Mouse (Mus musculus) myocyte (in vitro differentiated cells): Measurements from ENCODE around the gene Lca5l. TPM values are rescaled to one million over a fixed set of nuclear protein-coding genes. Genes with fewer than 3 reads are reported as not detected.

Experiments used
- H3K27me3 ChIP-seq: one replicate; pipeline ENCODE4 v1.6.1; 2011; ENCODE audit not compliant: control insufficient read depth, insufficient read depth, insufficient read length
- H3K36me3 ChIP-seq: one replicate; pipeline ENCODE4 v1.6.1; 2011; ENCODE audit not compliant: control insufficient read depth, insufficient read depth
- H3K4me2 ChIP-seq: one replicate; pipeline ENCODE4 v1.6.1; 2011; ENCODE audit warnings: low read depth, control low read depth
- H3K4me3 ChIP-seq: one replicate; pipeline ENCODE4 v1.5.1; 2011; ENCODE audit warnings: mild to moderate bottlenecking, control low read depth, moderate library complexity
- H3K79me2 ChIP-seq: one replicate; pipeline ENCODE4 v1.6.1; 2011; ENCODE audit not compliant: control insufficient read depth, insufficient read depth
- H3ac ChIP-seq: one replicate; pipeline ENCODE4 v1.6.1; 2011; ENCODE audit not compliant: control insufficient read depth, insufficient read length
- CEBPB ChIP-seq: IDR thresholded peaks from 2 replicates; pipeline ENCODE4 v1.6.1; 2011; ENCODE audit warnings: mild to moderate bottlenecking, moderate library complexity; ENCODE audit not compliant: poor library complexity, insufficient read depth, severe bottlenecking
- E2F4 ChIP-seq: IDR thresholded peaks from one replicate; pipeline ENCODE4 v1.6.1; 2011; ENCODE audit warnings: mild to moderate bottlenecking, control low read depth, moderate library complexity; ENCODE audit not compliant: insufficient read depth
- MAX ChIP-seq: IDR thresholded peaks from one replicate; pipeline ENCODE4 v1.6.1; 2011; ENCODE audit warnings: low read depth, mild to moderate bottlenecking, control low read depth
- MYOD1 ChIP-seq, 3 experiments: IDR thresholded peaks; one replicate each; pipeline ENCODE4 v1.6.1; 2011; ENCODE audit warnings: control low read depth in 2 of 3, low read depth in 2 of 3, mild to moderate bottlenecking in 2 of 3, moderate library complexity in 1 of 3; ENCODE audit not compliant: insufficient read length in 2 of 3, control insufficient read depth in 1 of 3
- MYOG ChIP-seq, 3 experiments: IDR thresholded peaks; one replicate each; pipeline ENCODE4 v1.6.1; 2011; ENCODE audit warnings: control low read depth in 2 of 3, low read depth in 2 of 3, mild to moderate bottlenecking in 2 of 3; ENCODE audit not compliant: insufficient read length in 2 of 3, control insufficient read depth in 1 of 3, insufficient read depth in 1 of 3
- POLR2A ChIP-seq: IDR thresholded peaks from one replicate; pipeline ENCODE4 v1.6.1; 2011; ENCODE audit warnings: low read depth, mild to moderate bottlenecking, control low read depth, moderate library complexity; ENCODE audit not compliant: insufficient read length
- POLR2AphosphoS2 ChIP-seq: IDR thresholded peaks from one replicate; pipeline ENCODE4 v1.6.1; 2011; ENCODE audit warnings: low read depth, control low read depth; ENCODE audit not compliant: insufficient read length
- REST ChIP-seq: IDR thresholded peaks from one replicate; pipeline ENCODE4 v1.6.1; 2011; ENCODE audit warnings: mild to moderate bottlenecking, control low read depth, moderate library complexity; ENCODE audit not compliant: insufficient read depth, insufficient read length
- SRF ChIP-seq: IDR thresholded peaks from one replicate; pipeline ENCODE4 v1.6.1; 2011; ENCODE audit warnings: low read depth; ENCODE audit not compliant: control insufficient read depth, insufficient read length
- TCF12 ChIP-seq: IDR thresholded peaks from one replicate; pipeline ENCODE4 v1.6.1; 2011; ENCODE audit warnings: mild to moderate bottlenecking, control low read depth; ENCODE audit not compliant: poor library complexity, insufficient read depth, severe bottlenecking
- TCF3 ChIP-seq: IDR thresholded peaks from one replicate; pipeline ENCODE4 v1.6.1; 2011; ENCODE audit warnings: low read depth, control low read depth; ENCODE audit not compliant: insufficient read length
- USF1 ChIP-seq: IDR thresholded peaks from one replicate; pipeline ENCODE4 v1.6.1; 2011; ENCODE audit warnings: low read depth, mild to moderate bottlenecking, control low read depth, moderate library complexity
- polyA plus RNA-seq: library from polyadenylated mRNA; unstranded; fragments of >200 nt; fragmentation: generic; extraction: Trizol; gene quantifications from one replicate; pipeline ENCODE4 v1.2.1, GENCODE M21; 2012; ENCODE audit warnings: missing spikeins

Gene Lca5l
- polyA plus RNA-seq, 1 experiment, result 0.18 TPM

DNA sequence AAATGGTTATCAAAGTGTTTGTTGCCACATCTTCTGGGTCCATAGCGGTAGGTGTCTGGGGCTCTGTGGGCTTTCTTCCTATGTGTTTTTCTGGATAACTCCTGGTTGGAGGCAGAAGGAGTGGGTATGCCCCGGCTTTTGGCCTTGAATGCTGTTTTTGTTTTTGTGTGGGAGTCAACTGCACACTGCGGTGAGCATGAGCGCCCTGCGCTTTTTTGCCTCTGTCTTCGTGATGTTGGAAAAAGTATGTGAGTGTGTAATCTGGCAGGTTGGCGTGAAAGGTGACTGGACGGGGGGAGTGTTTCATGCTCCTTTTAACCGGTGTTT is 8.6 kb upstream of the Lca5l start:
- Histone ChIP-seq H3K4me2 (peak overlapping the region; percentile 93), H3K4me3 (peak overlapping the region; percentile 19), H3K36me3 (no peaks in the 10 kb centered on the region), H3ac (no peak overlapping the region), H3K79me2 (no peaks in the 10 kb centered on the region), H3K27me3 (no peaks in the 10 kb centered on the region)
- TF ChIP-seq USF1, result no peak
- TF ChIP-seq SRF, result no peak
- TF ChIP-seq MAX, result no peak
- no peak for TF ChIP-seq MYOG (IDR thresholded peaks at IDR 0.05; ENCODE audit: control insufficient read depth in 1 of 3, insufficient read depth in 1 of 3, insufficient read length in 2 of 3, low read depth in 2 of 3)

GRCm38 (mm10) chr16:96199913-96200701 is 8.0 kb upstream of the Lca5l start, which contains the start of gene Sh3bgr:
Gene Sh3bgr, plus strand, starts transcription at chr16:96200450.
- H3K79me2 ChIP-seq, result no peaks in the 10 kb centered on the region
- no peak within 1 kb of the TSS for H3ac ChIP-seq
- peak within 1 kb of the TSS; percentile 19 for H3K4me3 ChIP-seq
- no peaks in the 10 kb centered on the region for H3K27me3 ChIP-seq
- TF ChIP-seq POLR2AphosphoS2, result no peak
- no peak for TF ChIP-seq MAX
- TF ChIP-seq E2F4, result no peak
- TF ChIP-seq MYOG (IDR thresholded peaks at IDR 0.05; ENCODE audit: control insufficient read depth in 1 of 3, insufficient read depth in 1 of 3, insufficient read length in 2 of 3, low read depth in 2 of 3), result peak; percentile 33 to 80 (median 68)
- TF ChIP-seq REST, result no peak
- no peak for TF ChIP-seq POLR2A
- peak; percentile 31 for TF ChIP-seq SRF
- TF ChIP-seq TCF12, result no peak
- TF ChIP-seq USF1, result no peak
- peak; percentile 89 to 98 (median 89) for TF ChIP-seq MYOD1 (IDR thresholded peaks at IDR 0.05; ENCODE audit: control insufficient read depth in 1 of 3, insufficient read length in 2 of 3, low read depth in 2 of 3)
- TF ChIP-seq TCF3, result no peak
- TF ChIP-seq CEBPB, result no peak
- peak within 1 kb of the TSS; percentile 93 for H3K4me2 ChIP-seq
- no peaks in the 10 kb centered on the region for H3K36me3 ChIP-seq

DNA sequence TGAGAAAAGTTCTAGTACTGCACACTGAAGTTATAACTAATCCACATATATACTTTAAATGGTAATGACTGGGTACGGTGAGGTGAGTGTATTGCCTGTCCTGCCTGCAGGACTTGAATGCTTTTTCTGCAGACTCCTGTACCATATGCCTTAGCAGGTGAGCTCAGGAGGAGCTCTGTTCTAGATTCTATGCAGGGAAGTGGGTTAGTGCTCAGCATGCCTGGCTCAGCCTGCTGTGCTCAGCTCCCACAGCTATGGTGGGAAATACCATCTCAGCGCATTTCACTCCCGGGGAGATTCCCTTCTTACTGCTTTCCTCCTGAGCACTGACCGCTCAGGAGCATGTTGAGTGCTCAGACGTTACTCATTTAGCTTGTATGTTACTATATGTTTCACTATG is 4.5 kb downstream of the Lca5l start:
- Histone ChIP-seq H3K27me3 (no peaks in the 10 kb centered on the region), H3ac (no peak overlapping the region), H3K36me3 (no peaks in the 10 kb centered on the region), H3K79me2 (no peaks in the 10 kb centered on the region), H3K4me2 (no peak overlapping the region), H3K4me3 (no peak overlapping the region)
- TF ChIP-seq TCF3 (no peak), TCF12 (no peak), REST (no peak), USF1 (no peak), POLR2A (no peak), POLR2AphosphoS2 (no peak), E2F4 (no peak), MYOD1 (IDR thresholded peaks at IDR 0.05; ENCODE audit: control insufficient read depth in 1 of 3, insufficient read length in 2 of 3, low read depth in 2 of 3) (no peak), MAX (no peak), MYOG (IDR thresholded peaks at IDR 0.05; ENCODE audit: control insufficient read depth in 1 of 3, insufficient read depth in 1 of 3, insufficient read length in 2 of 3, low read depth in 2 of 3) (no peak), CEBPB (no peak), SRF (no peak)

DNA sequence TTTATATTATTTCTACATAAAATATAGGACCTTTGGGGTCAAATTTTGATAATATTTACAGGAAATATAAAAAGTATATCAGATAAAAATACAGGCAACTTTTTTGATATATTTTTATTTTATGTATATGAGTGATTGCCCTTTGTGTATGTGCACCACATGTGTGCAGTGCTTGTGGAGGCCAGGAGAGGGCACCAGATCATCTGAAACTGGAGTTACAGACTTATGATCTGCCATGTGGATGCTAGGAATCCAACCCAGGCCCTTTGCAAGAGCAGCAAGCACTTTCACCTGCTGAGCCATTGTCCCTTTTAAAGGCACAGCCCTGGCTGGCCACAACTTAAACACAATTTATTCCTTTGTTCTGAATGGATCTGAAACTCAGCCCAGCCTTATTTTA is 12.9 kb downstream of the Lca5l start:
- H3K79me2 ChIP-seq, result no peaks in the 10 kb centered on the region
- no peaks in the 10 kb centered on the region for H3K36me3 ChIP-seq
- no peak overlapping the region for H3ac ChIP-seq
- H3K4me2 ChIP-seq, result no peak overlapping the region
- TF ChIP-seq MAX, result no peak
- TF ChIP-seq USF1, result no peak
- no peak for TF ChIP-seq MYOD1 (IDR thresholded peaks at IDR 0.05; ENCODE audit: control insufficient read depth in 1 of 3, insufficient read length in 2 of 3, low read depth in 2 of 3)
- no peak for TF ChIP-seq POLR2AphosphoS2
- no peak for TF ChIP-seq TCF12
- TF ChIP-seq POLR2A, result no peak
- no peak for TF ChIP-seq TCF3
- TF ChIP-seq E2F4, result no peak
- no peak for TF ChIP-seq MYOG (IDR thresholded peaks at IDR 0.05; ENCODE audit: control insufficient read depth in 1 of 3, insufficient read depth in 1 of 3, insufficient read length in 2 of 3, low read depth in 2 of 3)
- TF ChIP-seq REST, result no peak
- TF ChIP-seq CEBPB, result no peak
- no peak for TF ChIP-seq SRF
- H3K27me3 ChIP-seq, result no peaks in the 10 kb centered on the region
- H3K4me3 ChIP-seq, result no peak overlapping the region
